In genomic region chr3:135485128-135485899, GRCm38 (mm10) we compare ENCODE assay signal across 8 mouse cellular contexts. TPM values are rescaled to one million over a fixed set of nuclear protein-coding genes. Genes with fewer than 3 reads are reported as not detected.
A peak's percentile ranks its signal among the peaks of the same experiment; 100 is the strongest.
DNase-seq lines count a peak whose midpoint lies in the region; ATAC-seq lines count a peak whose summit lies in the region.

TSS of gene Manba (plus strand) at chr3:135485611.

- DNase-seq in T-cell, adult 2 months (ENCODE audit: low spot score) = peak; percentile 53
- DNase-seq in cerebellum, postnatal 4 days (ENCODE audit: low spot score in 2 of 2) = peak; percentile 32 to 61
- DNase-seq in gastrocnemius, adult 8-10 months (ENCODE audit: low spot score in 2 of 2) = peak; percentile 61 to 74
- DNase-seq in induced T-regulatory cell, adult 2 months (ENCODE audit: low read depth) = peak; percentile 85
- DNase-seq in left cerebral cortex, postnatal 14 days (ENCODE audit: low spot score in 2 of 2) = peak; percentile 34 to 64
- peak; percentile 62 for DNase-seq in right cerebral cortex, postnatal 14 days
- peak; percentile 66 for DNase-seq in urinary bladder, postnatal 25 days (ENCODE audit: low spot score)

- peak; percentile 95 for ATAC-seq in megakaryocyte-erythroid progenitor cell, adult 5-6 weeks (replicated peaks; ENCODE audit: low FRiP score, low TSS enrichment, poor library complexity, severe bottlenecking)

- intact Hi-C loops in left cerebral cortex, postnatal 14 days (cut with DNase I) = no loop called here

RNA-seq across cellular contexts. Expression of gene Manba, which starts in this region (rescaled TPM):
- 1 to 10 TPM; 3.0 to 3.6 (median 3.4) TPM for total RNA-seq in gastrocnemius, adult 8-10 months (2022)
- total RNA-seq in left cerebral cortex, postnatal 14 days (2021) = 1 to 10 TPM; 6.8 to 7.9 TPM
- 7.0 and 10.7 TPM in 2 replicates for total RNA-seq in megakaryocyte-erythroid progenitor cell, adult 5-6 weeks (2014; fragmentation: Nextera tagmentation)
- 16.4 and 22.3 TPM in 2 replicates for total RNA-seq in megakaryocyte-erythroid progenitor cell, adult 5-6 weeks (2017)

Comparison
In these comparisons a context has a peak if more than half of its experiments do, and no peak if none do; other contexts are left out.
1. Peak in every context shown above with its lines: DNase-seq and ATAC-seq.